Mouse (Mus musculus): Measurements from ENCODE around the gene Dram1. TPM values are rescaled to one million over a fixed set of nuclear protein-coding genes. Genes with fewer than 3 reads are reported as not detected.

Dram1 gene
- polyA plus RNA-seq, 1 experiment from 2014 or later, result 0.48 TPM

DNA sequence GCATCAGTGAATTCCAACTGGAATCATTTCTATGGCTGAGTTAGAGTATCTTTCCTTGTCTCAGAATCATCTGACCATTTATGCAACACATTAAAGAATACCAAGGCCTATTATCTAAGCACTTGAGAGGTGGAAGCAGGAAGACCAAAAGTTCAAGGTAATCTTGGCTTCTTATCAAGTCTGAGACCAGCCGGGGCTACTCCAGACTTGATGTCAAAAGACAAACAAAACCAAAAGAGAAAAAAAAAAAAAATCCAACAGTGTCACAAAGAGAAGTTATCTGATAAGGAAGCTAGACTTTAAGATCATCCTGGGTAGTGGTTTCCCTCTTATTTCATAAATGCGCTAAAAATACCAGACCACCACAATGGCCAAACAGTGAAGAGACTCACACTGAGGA is 26.3 kb downstream of the Dram1 start:
- no peak for DNase-seq (ENCODE audit: low spot score)
- Histone ChIP-seq H3K27me3 (ENCODE audit: control insufficient read depth, insufficient read depth, low read length) (peaks cover 11% of the 10 kb centered on the region), H3K4me3 (ENCODE audit: low read depth, low read length) (no peak overlapping the region), H3K9ac (ENCODE audit: low read length) (no peak overlapping the region), H3K4me2 (ENCODE audit: low read depth, severe bottlenecking) (no peak overlapping the region), H3K9me3 (ENCODE audit: control insufficient read depth, low read length) (no peaks in the 10 kb centered on the region), H3K36me3 (ENCODE audit: control insufficient read depth, insufficient read depth, low read length) (no peaks in the 10 kb centered on the region), H3K27ac (replicated peaks; ENCODE audit: low read depth, low read length) (no peak overlapping the region), H3K4me1 (ENCODE audit: control insufficient read depth, insufficient read depth, low read length) (no peaks in the 10 kb centered on the region)
- no peak for ATAC-seq (ENCODE audit: insufficient number of reproducible peaks, low FRiP score, low TSS enrichment, low read depth)
- WGBS, result 91% methylated on average over 2 of the region's 2 CpGs

DNA sequence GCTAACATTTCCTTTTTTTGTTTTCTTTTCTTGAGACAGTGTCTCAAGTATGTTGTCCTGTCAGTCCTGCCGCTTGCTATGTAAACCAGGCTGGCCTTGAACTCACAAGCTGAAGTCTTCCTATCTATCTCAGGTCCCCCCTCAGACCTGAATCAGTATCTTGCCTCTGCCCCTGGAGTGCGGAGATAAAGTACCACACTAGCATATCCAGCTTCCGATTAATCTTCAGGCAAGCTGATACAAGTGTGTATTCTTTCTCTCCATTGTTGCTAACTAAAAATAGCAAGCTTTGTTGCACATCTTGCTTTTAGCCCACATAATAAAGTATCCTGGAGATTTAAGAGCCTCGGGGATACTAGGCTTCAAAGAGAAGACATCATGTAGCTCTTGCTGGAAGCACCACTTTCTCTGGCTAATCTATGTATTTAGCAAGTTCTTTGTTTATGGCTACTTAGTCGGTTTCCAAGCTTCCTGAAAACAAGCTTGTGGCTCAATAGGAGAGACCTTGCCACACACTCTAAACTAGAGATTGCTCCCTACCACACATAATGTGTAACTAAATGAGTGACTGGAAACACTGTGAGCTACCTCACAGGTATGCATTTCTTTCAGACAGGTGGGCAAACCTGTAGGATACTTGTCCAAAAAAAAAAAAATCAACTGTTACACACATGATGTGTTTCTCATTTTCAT is 27.3 kb downstream of the Dram1 start:
- WGBS, result 73% methylated on average over 5 of the region's 5 CpGs
- no peak for DNase-seq (ENCODE audit: low spot score)

GRCm38 (mm10) chr10:88350687-88351086 is 28.2 kb downstream of the Dram1 start:
- WGBS, result 68% methylated on average over 2 of the region's 2 CpGs
- no peak for DNase-seq (ENCODE audit: low spot score)
- Histone ChIP-seq H3K4me2 (ENCODE audit: low read depth, severe bottlenecking) (no peak overlapping the region), H3K4me1 (ENCODE audit: control insufficient read depth, insufficient read depth, low read length) (no peaks in the 10 kb centered on the region), H3K4me3 (ENCODE audit: low read depth, low read length) (no peak overlapping the region), H3K27me3 (ENCODE audit: control insufficient read depth, insufficient read depth, low read length) (no peaks in the 10 kb centered on the region), H3K9ac (ENCODE audit: low read length) (no peak overlapping the region), H3K9me3 (ENCODE audit: control insufficient read depth, low read length) (no peaks in the 10 kb centered on the region), H3K27ac (replicated peaks; ENCODE audit: low read depth, low read length) (no peak overlapping the region), H3K36me3 (ENCODE audit: control insufficient read depth, insufficient read depth, low read length) (no peaks in the 10 kb centered on the region)
- ATAC-seq (ENCODE audit: insufficient number of reproducible peaks, low FRiP score, low TSS enrichment, low read depth), result no peak

More for the DNA sequence above, 27.3 kb downstream of the Dram1 start:
- ATAC-seq (ENCODE audit: insufficient number of reproducible peaks, low FRiP score, low TSS enrichment, low read depth), result no peak
- Histone ChIP-seq H3K27ac (replicated peaks; ENCODE audit: low read depth, low read length) (no peak overlapping the region), H3K9me3 (ENCODE audit: control insufficient read depth, low read length) (no peaks in the 10 kb centered on the region), H3K4me1 (ENCODE audit: control insufficient read depth, insufficient read depth, low read length) (no peaks in the 10 kb centered on the region), H3K4me3 (ENCODE audit: low read depth, low read length) (no peak overlapping the region), H3K4me2 (ENCODE audit: low read depth, severe bottlenecking) (no peak overlapping the region), H3K27me3 (ENCODE audit: control insufficient read depth, insufficient read depth, low read length) (peaks cover 2% of the 10 kb centered on the region), H3K9ac (ENCODE audit: low read length) (no peak overlapping the region), H3K36me3 (ENCODE audit: control insufficient read depth, insufficient read depth, low read length) (no peaks in the 10 kb centered on the region)

GRCm38 (mm10) chr10:88349800-88350199 is 29.1 kb downstream of the Dram1 start:
- Histone ChIP-seq H3K36me3 (ENCODE audit: control insufficient read depth, insufficient read depth, low read length) (no peaks in the 10 kb centered on the region), H3K27me3 (ENCODE audit: control insufficient read depth, insufficient read depth, low read length) (no peaks in the 10 kb centered on the region), H3K9ac (ENCODE audit: low read length) (no peak overlapping the region), H3K4me1 (ENCODE audit: control insufficient read depth, insufficient read depth, low read length) (no peaks in the 10 kb centered on the region), H3K9me3 (ENCODE audit: control insufficient read depth, low read length) (no peaks in the 10 kb centered on the region), H3K27ac (replicated peaks; ENCODE audit: low read depth, low read length) (no peak overlapping the region), H3K4me2 (ENCODE audit: low read depth, severe bottlenecking) (no peak overlapping the region), H3K4me3 (ENCODE audit: low read depth, low read length) (no peak overlapping the region)
- DNase-seq (ENCODE audit: low spot score), result no peak
- ATAC-seq (ENCODE audit: insufficient number of reproducible peaks, low FRiP score, low TSS enrichment, low read depth), result no peak
- WGBS, result 60% methylated on average over 8 of the region's 8 CpGs

GRCm38 (mm10) chr10:88346454-88347245 is 32.2 kb downstream of the Dram1 start:
- 80% methylated on average over 12 of the region's 12 CpGs for WGBS
- H3K27ac ChIP-seq (replicated peaks; ENCODE audit: low read depth, low read length), result no peak overlapping the region
- H3K4me2 ChIP-seq (ENCODE audit: low read depth, severe bottlenecking), result no peak overlapping the region

DNA sequence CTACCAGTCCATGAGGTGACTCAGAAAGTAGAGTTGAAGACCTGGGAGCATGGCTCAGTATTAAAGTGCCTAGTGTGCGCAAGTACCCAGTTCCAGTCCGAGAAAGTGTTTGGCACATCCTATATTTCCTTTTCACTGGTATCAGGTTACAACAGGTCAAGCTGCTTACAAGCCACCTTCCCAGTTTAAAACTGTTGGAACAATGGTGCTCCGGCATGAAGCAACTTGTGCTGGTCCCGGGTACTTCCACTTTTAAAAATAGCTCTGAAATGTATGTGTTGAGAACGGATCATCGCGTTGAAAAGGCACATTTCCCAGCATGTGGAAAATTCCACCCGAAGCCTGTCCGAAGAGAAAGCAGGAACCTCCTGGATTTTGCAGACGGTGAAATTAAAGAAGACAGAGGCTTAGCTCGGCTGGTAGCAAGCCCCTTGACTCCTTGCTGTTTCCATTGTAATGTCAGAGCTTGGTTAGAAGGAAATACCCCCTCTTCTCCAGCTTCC is 32.9 kb downstream of the Dram1 start:
- Histone ChIP-seq H3K9ac (ENCODE audit: low read length) (no peak overlapping the region), H3K27me3 (ENCODE audit: control insufficient read depth, insufficient read depth, low read length) (no peaks in the 10 kb centered on the region), H3K4me2 (ENCODE audit: low read depth, severe bottlenecking) (no peak overlapping the region), H3K36me3 (ENCODE audit: control insufficient read depth, insufficient read depth, low read length) (no peaks in the 10 kb centered on the region), H3K27ac (replicated peaks; ENCODE audit: low read depth, low read length) (no peak overlapping the region), H3K4me1 (ENCODE audit: control insufficient read depth, insufficient read depth, low read length) (no peaks in the 10 kb centered on the region), H3K4me3 (ENCODE audit: low read depth, low read length) (no peak overlapping the region), H3K9me3 (ENCODE audit: control insufficient read depth, low read length) (no peaks in the 10 kb centered on the region)
- ATAC-seq (ENCODE audit: insufficient number of reproducible peaks, low FRiP score, low TSS enrichment, low read depth) (no peak), DNase-seq (ENCODE audit: low spot score) (no peak)
- 73% methylated on average over 11 of the region's 11 CpGs for WGBS

More at GRCm38 (mm10) chr10:88346454-88347245, 32.2 kb downstream of the Dram1 start:
- Histone ChIP-seq H3K27me3 (ENCODE audit: control insufficient read depth, insufficient read depth, low read length) (no peaks in the 10 kb centered on the region), H3K9ac (ENCODE audit: low read length) (no peak overlapping the region), H3K4me1 (ENCODE audit: control insufficient read depth, insufficient read depth, low read length) (no peaks in the 10 kb centered on the region), H3K36me3 (ENCODE audit: control insufficient read depth, insufficient read depth, low read length) (no peaks in the 10 kb centered on the region), H3K9me3 (ENCODE audit: control insufficient read depth, low read length) (no peaks in the 10 kb centered on the region), H3K4me3 (ENCODE audit: low read depth, low read length) (no peak overlapping the region)
- DNase-seq (ENCODE audit: low spot score) (no peak), ATAC-seq (ENCODE audit: insufficient number of reproducible peaks, low FRiP score, low TSS enrichment, low read depth) (no peak)

DNA sequence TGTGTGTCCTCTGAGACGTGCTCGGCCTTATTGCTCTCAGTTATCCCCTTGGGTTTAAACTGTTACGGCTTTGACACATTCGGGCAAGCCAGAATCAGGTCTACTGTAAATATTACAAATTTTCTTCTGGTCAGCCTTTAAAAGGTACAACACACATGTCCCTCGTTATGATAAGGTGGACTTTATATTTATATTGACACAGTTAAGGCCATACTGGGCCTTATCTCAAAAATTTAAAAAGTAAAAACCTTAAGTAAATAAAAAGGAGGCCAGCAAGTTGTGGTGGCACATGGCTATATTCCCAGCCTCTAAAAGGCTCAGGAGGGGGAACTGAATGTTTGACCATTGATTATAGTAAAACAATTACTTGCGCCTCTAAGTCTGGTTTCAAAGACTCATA is 37.5 kb downstream of the Dram1 start:
- H3K9me3 ChIP-seq (ENCODE audit: control insufficient read depth, low read length), result no peaks in the 10 kb centered on the region
- H3K9ac ChIP-seq (ENCODE audit: low read length), result no peak overlapping the region
- H3K4me1 ChIP-seq (ENCODE audit: control insufficient read depth, insufficient read depth, low read length), result no peaks in the 10 kb centered on the region
- H3K4me2 ChIP-seq (ENCODE audit: low read depth, severe bottlenecking), result no peak overlapping the region
- no peaks in the 10 kb centered on the region for H3K27me3 ChIP-seq (ENCODE audit: control insufficient read depth, insufficient read depth, low read length)
- no peak for DNase-seq (ENCODE audit: low spot score)
- ATAC-seq (ENCODE audit: insufficient number of reproducible peaks, low FRiP score, low TSS enrichment, low read depth), result no peak
- 89% methylated on average over 6 of the region's 6 CpGs for WGBS
- no peaks in the 10 kb centered on the region for H3K36me3 ChIP-seq (ENCODE audit: control insufficient read depth, insufficient read depth, low read length)
- no peak overlapping the region for H3K27ac ChIP-seq (replicated peaks; ENCODE audit: low read depth, low read length)
- no peak overlapping the region for H3K4me3 ChIP-seq (ENCODE audit: low read depth, low read length)

DNA sequence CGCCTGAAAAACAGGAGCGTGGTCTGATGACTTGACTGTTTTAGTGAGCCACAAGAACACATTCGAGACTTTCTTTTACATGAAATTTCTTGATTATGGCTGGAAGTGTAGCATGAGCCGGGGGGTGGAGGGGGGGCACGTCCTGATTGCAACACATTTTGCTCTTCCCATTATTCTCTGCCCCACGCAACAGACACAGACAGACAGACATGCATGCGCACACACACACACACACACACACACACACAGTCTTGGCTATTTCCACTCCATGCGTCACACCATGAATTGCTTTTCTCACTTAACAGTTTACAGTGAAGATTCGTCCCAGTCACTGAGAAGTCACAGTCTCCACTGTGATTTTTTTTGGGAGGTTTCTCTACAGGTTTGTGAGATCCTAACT is 38.2 kb downstream of the Dram1 start:
- Histone ChIP-seq H3K27ac (replicated peaks; ENCODE audit: low read depth, low read length) (no peak overlapping the region), H3K4me2 (ENCODE audit: low read depth, severe bottlenecking) (no peak overlapping the region), H3K9me3 (ENCODE audit: control insufficient read depth, low read length) (no peaks in the 10 kb centered on the region), H3K4me3 (ENCODE audit: low read depth, low read length) (no peak overlapping the region), H3K27me3 (ENCODE audit: control insufficient read depth, insufficient read depth, low read length) (no peaks in the 10 kb centered on the region), H3K4me1 (ENCODE audit: control insufficient read depth, insufficient read depth, low read length) (no peaks in the 10 kb centered on the region), H3K36me3 (ENCODE audit: control insufficient read depth, insufficient read depth, low read length) (no peaks in the 10 kb centered on the region), H3K9ac (ENCODE audit: low read length) (no peak overlapping the region)
- DNase-seq (ENCODE audit: low spot score), result no peak
- ATAC-seq (ENCODE audit: insufficient number of reproducible peaks, low FRiP score, low TSS enrichment, low read depth), result no peak
- 92% methylated on average over 9 of the region's 9 CpGs for WGBS

Data from limb, embryonic 11.5 days (tissue).